Mouse (Mus musculus) small intestine, adult 2 months (tissue): ENCODE measurements around the gene Gm45837. TPM values are rescaled to one million over a fixed set of nuclear protein-coding genes. Genes with fewer than 3 reads are reported as not detected.
A peak's percentile ranks its signal among the peaks of the same experiment; 100 is the strongest.

Experiments
- H3K27ac ChIP-seq: fragments of 200-500 bp; 2 replicates; pipeline ENCODE4 v1.5.1; 2012; ENCODE audit warnings: low read depth, low read length, control low read depth, inconsistent platforms; ENCODE audit not compliant: insufficient read depth
- H3K27me3 ChIP-seq: fragments of 200-500 bp; 2 replicates; pipeline ENCODE4 v1.6.1; 2012; ENCODE audit warnings: mild to moderate bottlenecking, moderate library complexity, low read length, inconsistent platforms; ENCODE audit not compliant: control insufficient read depth, insufficient read depth
- H3K36me3 ChIP-seq: fragments of 200-500 bp; 2 replicates; pipeline ENCODE4 v1.6.1; 2012; ENCODE audit warnings: mild to moderate bottlenecking, low read length, control low read depth, inconsistent platforms; ENCODE audit not compliant: control insufficient read depth, insufficient read depth
- H3K4me1 ChIP-seq: fragments of 200-500 bp; 2 replicates; pipeline ENCODE4 v1.6.1; 2012; ENCODE audit warnings: low read length, inconsistent platforms, mixed read lengths; ENCODE audit not compliant: control insufficient read depth, insufficient read depth, insufficient read length
- H3K4me3 ChIP-seq: fragments of 200-500 bp; 2 replicates; pipeline ENCODE4 v1.5.1; 2012; ENCODE audit warnings: low read depth, mild to moderate bottlenecking, control low read depth, inconsistent platforms, low read length, moderate library complexity
- CTCF ChIP-seq: fragments of 200-500 bp; IDR thresholded peaks from 2 replicates; pipeline ENCODE4 v1.5.1; 2012; ENCODE audit warnings: low read depth, mild to moderate bottlenecking, control low read depth, inconsistent platforms, low read length, moderate library complexity, mixed read lengths; ENCODE audit not compliant: insufficient replicate concordance, insufficient read length; ENCODE audit errors: extremely low read depth
- POLR2A ChIP-seq: fragments of 200-500 bp; IDR thresholded peaks from 2 replicates; pipeline ENCODE4 v1.6.1; 2012; ENCODE audit warnings: low read depth, mild to moderate bottlenecking, control low read depth, inconsistent platforms, low read length, moderate library complexity
- WGBS: fragments of 180-500 bp; shearing (Covaris S2); methylation state at CpG from one replicate; pipeline ENCODE4 v1.1.7; 2018; 5-methylcytosine and 5-hydroxymethylcytosine counted together
- polyA plus RNA-seq: library from polyadenylated mRNA; depleted of rRNA; stranded (reverse); fragments of >200 nt; gene quantifications from 2 replicates; pipeline ENCODE4 v1.2.3, GENCODE M21; 2012

The Gm45837 gene
- polyA plus RNA-seq, 1 experiment: 0.51 TPM

DNA sequence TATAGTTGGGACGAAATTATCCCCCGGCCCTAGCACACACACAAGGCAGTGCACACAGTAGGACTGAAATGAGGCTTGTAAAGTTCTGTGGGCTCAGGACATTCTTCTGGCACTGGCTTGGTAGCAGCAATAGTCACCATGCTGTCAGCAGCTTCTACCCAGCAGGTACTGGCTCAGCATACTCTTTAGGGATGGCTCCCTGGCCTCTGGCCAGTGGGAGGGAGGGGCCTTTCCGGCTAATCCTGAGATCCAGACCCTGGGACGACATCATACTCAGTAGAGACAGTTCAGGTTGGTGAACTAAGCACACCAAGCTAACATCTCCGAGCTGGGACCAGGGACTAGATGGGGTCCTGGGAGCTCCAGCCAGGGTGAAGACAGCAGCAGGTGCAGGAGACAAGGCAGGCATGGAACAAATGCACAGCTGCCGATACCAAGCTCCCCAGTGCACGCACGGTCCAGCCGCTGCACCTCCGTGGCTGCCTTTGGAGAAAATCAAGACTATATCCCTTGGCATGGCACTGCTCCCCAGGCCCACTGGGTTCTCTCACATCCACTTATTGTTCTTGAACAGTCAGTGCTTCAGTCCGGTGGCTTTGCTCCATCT, 53.1 kb downstream of the Gm45837 start:
- peaks cover 15% of the 10 kb centered on the region for H3K4me1 ChIP-seq
- no peak overlapping the region for H3K4me3 ChIP-seq
- 74% methylated on average over 11 of the region's 11 CpGs for WGBS
- H3K27me3 ChIP-seq: no peaks in the 10 kb centered on the region
- H3K27ac ChIP-seq: no peak overlapping the region
- TF ChIP-seq POLR2A (no peak), CTCF (no peak)
- no peaks in the 10 kb centered on the region for H3K36me3 ChIP-seq

- Histone ChIP-seq H3K27me3 (no peaks in the 10 kb centered on the region), H3K27ac (peak overlapping the region; percentile 29; the same call in 1 of the 2 replicates), H3K36me3 (no peaks in the 10 kb centered on the region), H3K4me3 (no peak overlapping the region), H3K4me1 (peaks cover 15% of the 10 kb centered on the region)
- TF ChIP-seq CTCF (no peak), POLR2A (no peak)
- WGBS: 64% methylated on average over 4 of the region's 4 CpGs
Observed at GRCm38 (mm10) chr7:101464927-101465326, 54.2 kb downstream of the Gm45837 start.

GRCm38 (mm10) chr7:101465392-101465791, 54.7 kb downstream of the Gm45837 start:
- TF ChIP-seq CTCF: no peak
- TF ChIP-seq POLR2A: no peak
- H3K4me1 ChIP-seq: peaks cover 15% of the 10 kb centered on the region
- 28% methylated on average over 14 of the region's 14 CpGs for WGBS
- H3K27ac ChIP-seq: peak overlapping the region; percentile 37
- no peak overlapping the region for H3K4me3 ChIP-seq
- H3K36me3 ChIP-seq: no peaks in the 10 kb centered on the region
- no peaks in the 10 kb centered on the region for H3K27me3 ChIP-seq

DNA sequence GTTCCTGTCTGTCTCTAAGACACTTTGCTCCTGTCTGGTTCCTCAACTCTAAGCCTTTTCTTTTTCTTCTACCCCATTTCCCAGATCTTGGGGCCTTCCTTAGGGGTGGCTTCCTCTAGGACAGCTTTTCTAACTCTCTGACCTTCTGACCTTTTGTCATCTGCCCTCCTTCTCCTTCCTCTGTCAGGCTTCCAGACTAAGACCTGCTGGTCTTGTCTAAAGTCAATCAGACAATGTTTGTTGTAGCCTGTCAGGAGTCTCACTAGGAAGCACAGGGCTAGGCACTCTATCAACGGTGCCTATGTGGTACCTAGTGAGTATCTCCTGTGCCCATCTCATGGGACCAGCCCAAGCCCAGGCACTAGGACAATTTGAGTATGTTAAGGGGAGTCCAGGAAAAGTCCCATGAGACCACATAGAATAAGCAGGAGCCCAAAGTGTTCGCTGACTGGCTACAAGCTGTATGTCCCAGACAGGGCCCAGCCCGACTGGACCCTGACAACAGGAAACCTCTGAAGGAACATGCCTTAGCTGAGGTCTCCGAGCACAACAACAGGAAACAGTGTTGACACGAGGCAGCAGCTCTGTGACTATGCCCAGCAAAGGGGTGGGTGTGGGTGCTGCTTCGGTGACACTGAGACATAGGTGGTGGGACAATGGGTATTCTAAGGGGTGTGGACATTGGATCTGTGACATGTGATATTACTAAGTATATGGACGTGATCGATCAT, 55.3 kb downstream of the Gm45837 start:
- H3K4me3 ChIP-seq: no peak overlapping the region
- H3K27ac ChIP-seq: peak overlapping the region; percentile 37

GRCm38 (mm10) chr7:101466581-101467081, 55.9 kb downstream of the Gm45837 start:
- Histone ChIP-seq H3K4me1 (peaks cover 15% of the 10 kb centered on the region), H3K4me3 (no peak overlapping the region), H3K36me3 (no peaks in the 10 kb centered on the region), H3K27me3 (no peaks in the 10 kb centered on the region), H3K27ac (peak overlapping the region; percentile 37; the same call in 1 of the 2 replicates)
- TF ChIP-seq POLR2A (no peak), CTCF (no peak)
- WGBS: 59% methylated on average over 6 of the region's 6 CpGs

More for the DNA sequence above, 55.3 kb downstream of the Gm45837 start:
- TF ChIP-seq CTCF: no peak
- no peak for TF ChIP-seq POLR2A
- WGBS: 69% methylated on average over 8 of the region's 8 CpGs
- Histone ChIP-seq H3K27me3 (no peaks in the 10 kb centered on the region), H3K4me1 (peaks cover 15% of the 10 kb centered on the region), H3K36me3 (no peaks in the 10 kb centered on the region)

- Histone ChIP-seq H3K4me3 (no peak overlapping the region), H3K27ac (no peak overlapping the region), H3K4me1 (peaks cover 8% of the 10 kb centered on the region; the same call in 1 of the 2 replicates), H3K36me3 (no peaks in the 10 kb centered on the region), H3K27me3 (no peaks in the 10 kb centered on the region)
- WGBS: 88% methylated on average over 2 of the region's 2 CpGs
- no peak for TF ChIP-seq POLR2A
- no peak for TF ChIP-seq CTCF
Observed at GRCm38 (mm10) chr7:101471423-101471822, 60.7 kb downstream of the Gm45837 start.

GRCm38 (mm10) chr7:101471968-101472480, 61.3 kb downstream of the Gm45837 start:
- H3K4me3 ChIP-seq: no peak overlapping the region
- H3K27me3 ChIP-seq: no peaks in the 10 kb centered on the region
- peaks cover 4% of the 10 kb centered on the region; the same call in 1 of the 2 replicates for H3K4me1 ChIP-seq
- H3K27ac ChIP-seq: peak overlapping the region; percentile 26; the same call in 1 of the 2 replicates
- WGBS: 49% methylated on average over 3 of the region's 3 CpGs
- TF ChIP-seq CTCF: no peak
- H3K36me3 ChIP-seq: no peaks in the 10 kb centered on the region
